Mouse (Mus musculus) kidney, adult 2 months (tissue): ENCODE data around the gene Ubac2.

Experiments
- CTCF ChIP-seq: fragments of 200-500 bp; conservative IDR thresholded peaks from 2 replicates; pipeline ENCODE4 v1.5.1; 2011; ENCODE audit warnings: low read depth, mild to moderate bottlenecking, control low read depth, low read length, moderate library complexity, mixed read lengths; ENCODE audit not compliant: insufficient read depth, insufficient read length
- POLR2A ChIP-seq: fragments of 200-500 bp; IDR thresholded peaks from one replicate; pipeline ENCODE4 v1.6.1; 2011; ENCODE audit warnings: low read depth, low read length, control low read depth

DNA sequence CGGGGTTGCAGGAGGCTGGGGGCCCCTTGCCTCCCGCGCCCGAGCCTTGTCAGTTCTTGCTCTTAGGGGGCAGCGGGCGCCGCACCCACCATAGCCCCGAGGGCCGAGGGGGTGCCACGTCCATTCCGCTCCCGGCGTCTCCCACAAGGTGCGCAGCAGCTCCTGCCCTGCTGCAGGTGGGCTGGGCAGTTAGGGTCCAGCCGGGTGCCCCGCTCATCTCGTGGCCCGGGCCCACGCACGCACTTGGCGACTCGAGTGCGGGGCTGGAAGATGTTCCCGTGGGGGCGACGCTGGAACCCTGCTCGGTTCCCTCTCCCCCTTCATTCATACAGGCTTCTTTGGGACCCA is 413 bp downstream of the Ubac2 start:
- TF ChIP-seq CTCF (no peak), POLR2A (no peak)
